Mouse (Mus musculus): Measurements from ENCODE around the gene Gm21119.
"Not testable (repeated sequence)": the region's sequence is repeated elsewhere in the genome, so short reads cannot be mapped to it uniquely, and the experiment has no call there.

The Gm21119 gene

DNA sequence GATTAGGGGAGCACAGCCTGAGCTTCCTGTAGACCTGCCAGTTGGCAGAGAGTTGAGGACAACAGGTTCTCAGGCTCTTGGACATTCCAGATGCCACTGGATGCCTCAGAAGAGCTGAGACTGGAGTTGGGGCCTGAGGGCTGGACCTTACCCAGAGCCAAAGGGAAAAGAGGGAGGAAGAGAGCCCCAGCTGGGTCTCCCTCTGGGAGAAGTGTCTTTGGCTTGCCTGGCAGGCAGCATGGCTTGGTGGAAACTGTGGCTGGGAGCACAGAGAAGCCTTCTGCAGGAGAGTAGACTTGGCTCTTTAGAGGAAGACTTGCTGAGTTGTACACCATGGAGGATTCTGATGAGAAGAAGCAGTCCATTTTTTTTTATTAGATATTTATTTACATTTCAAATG is 38.3 kb downstream of the Gm21119 start:
- not testable (repeated sequence) for DNase-seq (ENCODE audit: low read depth, low spot score)

DNA sequence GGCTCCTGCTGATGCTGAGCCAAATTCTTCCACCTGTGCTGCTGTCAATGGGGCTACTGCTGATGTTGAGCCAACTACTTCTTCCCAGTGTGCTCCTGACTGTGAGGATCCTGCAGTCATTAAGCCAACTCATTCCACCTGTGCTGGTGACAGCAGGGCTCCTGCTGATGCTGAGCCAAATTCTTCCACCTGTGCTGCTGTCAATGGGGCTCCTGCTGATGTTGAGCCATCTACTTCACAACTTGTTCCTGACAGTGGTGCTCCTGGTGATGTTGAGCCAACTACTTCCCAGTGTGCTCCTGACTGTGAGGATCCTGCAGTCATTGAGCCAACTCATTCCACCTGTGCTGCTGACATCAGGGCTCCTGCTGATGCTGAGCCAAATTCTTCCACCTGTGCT is 63.7 kb downstream of the Gm21119 start:
- not testable (repeated sequence) for DNase-seq (ENCODE audit: low read depth, low spot score)
